Mouse (Mus musculus): ENCODE data around the gene Ulk4.

DNA sequence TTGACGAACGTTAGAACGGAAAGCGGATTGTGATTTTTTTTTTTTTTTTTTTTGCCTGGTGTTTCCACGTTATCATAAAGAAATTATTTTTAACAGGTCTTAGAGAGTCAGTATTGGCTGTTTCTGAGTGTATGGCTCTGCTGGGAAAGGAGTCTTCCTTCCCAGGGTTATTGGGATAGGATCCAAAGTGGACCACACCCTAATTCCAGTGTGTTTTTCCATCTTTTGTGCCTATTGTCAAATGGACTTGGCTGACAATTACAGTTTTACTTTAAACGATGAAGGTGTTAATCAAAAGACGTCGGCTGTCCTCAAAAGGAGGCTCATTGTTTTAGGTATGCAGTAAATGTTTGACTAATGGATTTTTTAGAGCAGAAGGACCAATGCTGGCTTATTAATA, 346.2 kb downstream of the Ulk4 start:
- no peak for TF ChIP-seq POLR2A (IDR thresholded peaks at IDR 0.05; ENCODE audit: borderline replicate concordance, extremely low read depth, low read depth, low read length)
- TF ChIP-seq CTCF (IDR thresholded peaks at IDR 0.05; ENCODE audit: insufficient read depth, low read length) = no peak

Data from lung, adult 2 months (tissue).